Mouse (Mus musculus) liver, embryonic 13.5 days (tissue): ENCODE results near the gene A630076J17Rik. TPM values are rescaled to one million over a fixed set of nuclear protein-coding genes. Genes with fewer than 3 reads are reported as not detected.

Experiments
- ATAC-seq: fragments of 200-750 bp; cut with Nextera tagmentation; 2 replicates; pipeline ENCODE4 v1.8.0; 2017; ENCODE audit warnings: low read depth, mild to moderate bottlenecking, moderate number of reproducible peaks, moderate library complexity
- DNase-seq: peaks from one replicate; pipeline ENCODE4 v3.0.0; 2022
- H3K27ac ChIP-seq: fragments of 300-500 bp; sonication (generic); 2 replicates; pipeline ENCODE4 v1.5.1; 2015; ENCODE audit warnings: moderate library complexity, mild to moderate bottlenecking, inconsistent platforms
- H3K27me3 ChIP-seq: fragments of 300-500 bp; sonication (generic); 2 replicates; pipeline ENCODE4 v1.6.1; 2015; ENCODE audit warnings: mild to moderate bottlenecking, inconsistent platforms
- H3K36me3 ChIP-seq: fragments of 300-500 bp; sonication (generic); 2 replicates; pipeline ENCODE4 v1.6.1; 2015; ENCODE audit warnings: mild to moderate bottlenecking, inconsistent platforms
- H3K4me1 ChIP-seq: fragments of 300-500 bp; sonication (generic); replicated peaks from 2 replicates; pipeline ENCODE4 v1.6.1; 2015; ENCODE audit warnings: inconsistent platforms
- H3K4me2 ChIP-seq: fragments of 300-500 bp; sonication (generic); 2 replicates; pipeline ENCODE4 v1.6.1; 2015; ENCODE audit warnings: inconsistent platforms, mild to moderate bottlenecking, moderate library complexity
- H3K4me3 ChIP-seq: fragments of 300-500 bp; sonication (generic); replicated peaks from 2 replicates; pipeline ENCODE4 v1.5.1; 2015; ENCODE audit warnings: mild to moderate bottlenecking, inconsistent platforms
- H3K9ac ChIP-seq: fragments of 300-500 bp; sonication (generic); 2 replicates; pipeline ENCODE4 v1.6.1; 2015; ENCODE audit warnings: mild to moderate bottlenecking, inconsistent platforms
- H3K9me3 ChIP-seq: fragments of 300-500 bp; sonication (generic); replicated peaks from 2 replicates; pipeline ENCODE4 v1.6.1; 2016; ENCODE audit warnings: inconsistent platforms
- WGBS: fragments of 180-500 bp; shearing (Covaris S2); methylation state at CpG from one replicate; pipeline ENCODE4 v1.1.7; 2015; ENCODE audit not compliant: insufficient replicate concordance; 5-methylcytosine and 5-hydroxymethylcytosine counted together
- polyA plus RNA-seq: library from polyadenylated mRNA; unstranded; fragments of >200 nt; fragmentation: Nextera tagmentation; extraction: Ambion mirVana; gene quantifications from 2 replicates; pipeline ENCODE4 v1.2.1, GENCODE M21; 2015

Gene A630076J17Rik
- polyA plus RNA-seq, 1 experiment from 2014 or later = not detected

DNA sequence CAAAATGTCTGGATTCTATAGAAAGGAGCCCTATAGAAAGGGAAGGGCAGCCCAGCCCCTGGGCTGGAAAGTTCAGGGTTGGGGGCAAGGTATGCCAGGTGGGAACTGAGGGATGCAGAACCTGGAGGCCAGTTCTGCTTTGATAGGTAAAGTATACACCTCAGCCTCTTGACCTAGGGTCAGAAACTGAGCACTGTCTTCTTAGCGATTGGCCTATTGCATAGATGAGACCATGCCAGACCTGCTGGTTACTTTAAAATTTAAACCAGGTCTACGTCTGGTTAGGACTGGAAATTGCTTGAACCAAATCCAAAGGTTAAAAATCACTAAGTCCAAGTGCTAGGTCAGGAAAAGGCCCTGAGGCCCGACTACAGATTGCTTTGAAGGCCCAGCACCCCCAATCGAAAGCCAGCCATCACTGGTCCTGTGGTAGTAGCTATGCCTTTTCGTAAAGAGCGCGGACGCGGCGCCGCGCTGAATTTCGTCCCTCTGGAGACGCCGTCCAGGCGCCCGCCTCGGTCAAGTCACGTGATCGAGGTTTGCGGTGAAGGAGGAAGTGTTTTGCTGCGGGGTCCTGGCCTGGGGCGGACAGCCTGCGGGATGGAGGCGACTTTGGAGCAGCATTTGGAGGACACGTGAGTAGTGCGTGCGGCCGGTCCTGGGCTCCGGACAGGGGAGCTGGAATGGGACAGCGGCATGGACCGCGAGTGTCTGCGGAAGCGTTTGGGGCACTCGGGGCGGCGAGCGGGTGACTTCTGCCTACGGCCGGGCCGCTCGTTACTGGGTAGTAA is 48.3 kb downstream of the A630076J17Rik start, which contains the start of gene Lamtor5:
Lamtor5 (plus strand) TSS at position 380 of the 791 bp plus-strand sequence.
- 3% methylated on average over 43 of the region's 43 CpGs for WGBS
- peaks cover 18% of the 10 kb centered on the region for H3K4me1 ChIP-seq
- H3K4me3 ChIP-seq = peak within 1 kb of the TSS; percentile 89
- peak within 1 kb of the TSS; percentile 77 for H3K4me2 ChIP-seq
- peak within 1 kb of the TSS; percentile 84 for H3K9ac ChIP-seq
- no peaks in the 10 kb centered on the region for H3K9me3 ChIP-seq
- DNase-seq = peak; percentile 79
- 0 out of 2 replicates have a peak, but pooled peaks cover 4% of the 10 kb centered on the region for H3K27me3 ChIP-seq
- peaks cover 18% of the 10 kb centered on the region for H3K36me3 ChIP-seq
- no peak within 1 kb of the TSS for H3K27ac ChIP-seq
- ATAC-seq = peak; percentile 86

Other genes with a start within 250 kb of the A630076J17Rik start
- gene Kcna3, start 194.4 kb upstream of the A630076J17Rik start, polyA plus RNA-seq = 1.4 and 1.7 TPM in 2 replicates
- gene Kcna2, start 129.5 kb upstream of the A630076J17Rik start, polyA plus RNA-seq = 0.03 and 0.05 TPM in 2 replicates
- not detected in 2 replicates for gene Kcna10, start 47.6 kb upstream of the A630076J17Rik start, polyA plus RNA-seq
- 3.1 and 6.4 TPM in 2 replicates for gene Cym, start 8.9 kb upstream of the A630076J17Rik start, polyA plus RNA-seq
- gene Prok1, start 9.1 kb downstream of the A630076J17Rik start, polyA plus RNA-seq = not detected in 2 replicates
- 118 and 131 TPM in 2 replicates for gene Lamtor5, start 48.2 kb downstream of the A630076J17Rik start, polyA plus RNA-seq
- 0.59 and 0.67 TPM in 2 replicates for gene Slc16a4, start 60.6 kb downstream of the A630076J17Rik start, polyA plus RNA-seq
- gene Rbm15, start 103.1 kb downstream of the A630076J17Rik start, polyA plus RNA-seq = 9.6 and 11.9 TPM in 2 replicates
- gene Kcnc4, start 228.9 kb downstream of the A630076J17Rik start, polyA plus RNA-seq = not detected in 2 replicates